In the genomic region with DNA sequence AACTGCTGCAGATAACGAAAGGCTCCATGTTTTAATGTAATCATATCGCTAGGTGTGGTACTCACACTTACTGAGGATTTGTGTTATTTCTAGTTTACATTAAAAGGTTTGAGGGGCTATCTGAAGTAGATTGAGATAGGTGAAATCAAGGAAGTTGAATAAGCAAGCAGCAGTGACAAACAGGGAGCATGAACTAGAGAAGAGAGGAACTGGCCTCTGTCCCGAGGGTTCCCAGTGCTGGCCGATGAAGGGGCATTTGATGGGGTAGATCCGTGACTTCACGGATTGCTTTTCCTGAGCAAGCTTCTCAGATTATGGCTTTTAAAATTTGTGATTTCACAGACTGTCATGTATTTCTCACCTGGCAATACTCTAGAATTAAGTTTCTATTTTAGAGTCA, we compare ENCODE assay signal across 27 mouse cellular contexts. TPM values are rescaled to one million over a fixed set of nuclear protein-coding genes. Genes with fewer than 3 reads are reported as not detected.
DNase-seq lines count a peak whose midpoint lies in the region; ATAC-seq and TF ChIP-seq lines count a peak whose summit lies in the region.
"Had no signal": no experiment of that assay in that cellular context is flagged by ENCODE, and none has a peak within 500 bp of the region (broad histone marks: within the 10 kb centered on the region; RNA-seq: fewer than 3 reads in every experiment).

No protein-coding gene starts in this region.

- H3K27ac ChIP-seq in cerebellum, adult 2 months (ENCODE audit: insufficient read depth, low read length): no peak overlapping the region
- 0 out of 2 replicates have a peak overlapping the region, but pooled peaks have one; percentile 24 for H3K27ac ChIP-seq in liver, postnatal 0 days (ENCODE audit: low read depth)
- H3K27ac ChIP-seq in bone marrow macrophage, adult 2 months (ENCODE audit: insufficient read depth, low read depth, low read length): peak overlapping the region; percentile 45
- H3K27ac ChIP-seq: embryonic facial prominence, embryonic 10.5 days; embryonic facial prominence, embryonic 13.5 days; forebrain, embryonic 12.5 days; forebrain, embryonic 15.5 days; hindbrain, embryonic 12.5 days; hindbrain, embryonic 15.5 days had no signal

- H3K9me3 ChIP-seq in liver, postnatal 0 days (ENCODE audit: low read length): no peaks in the 10 kb centered on the region
- H3K9me3 ChIP-seq: forebrain, embryonic 15.5 days; heart, embryonic 12.5 days; hindbrain, embryonic 12.5 days; hindbrain, embryonic 15.5 days had no signal

- peak overlapping the region; percentile 29; the same call in 1 of the 2 replicates for H3K4me2 ChIP-seq in liver, postnatal 0 days (ENCODE audit: low read depth, low read length)
- H3K4me2 ChIP-seq: embryonic facial prominence, embryonic 13.5 days; forebrain, embryonic 12.5 days; forebrain, embryonic 15.5 days; heart, embryonic 12.5 days; hindbrain, embryonic 12.5 days; hindbrain, embryonic 15.5 days had no signal

- TF ChIP-seq POLR2A in cerebellum, adult 2 months (IDR thresholded peaks at IDR 0.05; ENCODE audit: borderline replicate concordance, insufficient read depth, low read length): no peak
- TF ChIP-seq POLR2A in bone marrow macrophage, adult 2 months (IDR thresholded peaks at IDR 0.05; ENCODE audit: borderline replicate concordance, low read depth, low read length): no peak

- H3K36me3 ChIP-seq in liver, postnatal 0 days (replicated peaks; ENCODE audit: insufficient read depth, low read length): no peaks in the 10 kb centered on the region
- H3K36me3 ChIP-seq: forebrain, embryonic 12.5 days; forebrain, embryonic 15.5 days; hindbrain, embryonic 12.5 days; hindbrain, embryonic 15.5 days had no signal

- no peak for TF ChIP-seq EP300 in liver, postnatal 0 days (IDR thresholded peaks at IDR 0.05; ENCODE audit: low read depth)

- TF ChIP-seq CTCF in cerebellum, adult 2 months (IDR thresholded peaks at IDR 0.05; ENCODE audit: borderline replicate concordance, insufficient read depth, low read depth, low read length): no peak
- TF ChIP-seq CTCF in liver, postnatal 0 days (IDR thresholded peaks at IDR 0.05; ENCODE audit: low read depth): no peak
- no peak for TF ChIP-seq CTCF in bone marrow macrophage, adult 2 months (IDR thresholded peaks at IDR 0.05; ENCODE audit: low read depth, low read length)

- H3K9ac ChIP-seq in liver, postnatal 0 days (replicated peaks): no peak overlapping the region
- H3K9ac ChIP-seq: embryonic facial prominence, embryonic 13.5 days; forebrain, embryonic 12.5 days; forebrain, embryonic 15.5 days; heart, embryonic 12.5 days; hindbrain, embryonic 12.5 days; hindbrain, embryonic 15.5 days had no signal

- H3K27me3 ChIP-seq in cerebellum, adult 2 months (ENCODE audit: control insufficient read depth, insufficient read depth, low read length): no peaks in the 10 kb centered on the region
- no peaks in the 10 kb centered on the region for H3K27me3 ChIP-seq in liver, postnatal 0 days (ENCODE audit: insufficient read depth, low read length)
- H3K27me3 ChIP-seq: embryonic facial prominence, embryonic 13.5 days; forebrain, embryonic 12.5 days; forebrain, embryonic 15.5 days; heart, embryonic 12.5 days; hindbrain, embryonic 12.5 days; hindbrain, embryonic 15.5 days had no signal

- H3K4me1 ChIP-seq in cerebellum, adult 2 months (ENCODE audit: control insufficient read depth, insufficient read depth, low read length): no peaks in the 10 kb centered on the region; the same call in 1 of the 2 replicates
- H3K4me1 ChIP-seq in liver, postnatal 0 days (ENCODE audit: insufficient read depth): peaks cover 17% of the 10 kb centered on the region
- H3K4me1 ChIP-seq in bone marrow macrophage, adult 2 months (ENCODE audit: control insufficient read depth, insufficient read depth, low read length): peaks cover 24% of the 10 kb centered on the region

- 49% methylated on average over 6 of the region's 6 CpGs for WGBS in cerebellum, adult 2 months
- 71% methylated on average over 6 of the region's 6 CpGs for WGBS in liver, postnatal 0 days (ENCODE audit: insufficient replicate concordance)

- H3K4me3 ChIP-seq in cerebellum, adult 2 months (replicated peaks; ENCODE audit: insufficient read depth, low read depth, low read length): no peak overlapping the region
- no peak overlapping the region for H3K4me3 ChIP-seq in liver, postnatal 0 days (ENCODE audit: low read depth, low read length)
- no peak overlapping the region; the same call in 1 of the 2 replicates for H3K4me3 ChIP-seq in bone marrow macrophage, adult 2 months (ENCODE audit: insufficient read depth, low read length)
- H3K4me3 ChIP-seq: embryonic facial prominence, embryonic 10.5 days; embryonic facial prominence, embryonic 13.5 days; erythroblast, embryonic 14.5 days; forebrain, embryonic 12.5 days; forebrain, embryonic 15.5 days; heart, embryonic 12.5 days; hindbrain, embryonic 12.5 days; hindbrain, embryonic 15.5 days had no signal

- 0 out of 2 replicates have a peak, but pooled peaks have one; percentile 45 for ATAC-seq in cerebellum, adult (ENCODE audit: insufficient number of reproducible peaks, low FRiP score, low TSS enrichment)
- no peak for ATAC-seq in liver, postnatal 0 days
- ATAC-seq in megakaryocyte, adult 5-6 weeks (ENCODE audit: poor library complexity, severe bottlenecking): peak; percentile 88
- ATAC-seq: forebrain, embryonic 15.5 days; intestine, postnatal 0 days had no signal

- DNase-seq in cerebellum, adult 2 months: no peak
- DNase-seq in liver, postnatal 0 days: no peak
- DNase-seq in liver (no peak), adipocyte (ENCODE audit: low spot score) (no peak)
- no peak for DNase-seq in adrenal gland, postnatal 25 days
- DNase-seq: adrenal gland, postnatal 10 days; B cell, adult 2 months; cerebellum, adult 11 months; cerebellum, adult 8-10 months; cerebellum, postnatal 10 days; cerebellum, postnatal 36 days; embryo, embryonic 11 days; gastrocnemius, postnatal 10 days; heart, adult 18-20 months; heart, postnatal 14 days had no signal

RNA-seq across cellular contexts. Expression of gene Snx13, which starts 7.4 kb away (rescaled TPM):
- polyA plus RNA-seq in cerebellum, adult 2 months (2012; rRNA removed): 26.8 and 27.8 TPM in 2 replicates
- 10.4 and 10.6 TPM in 2 replicates for polyA plus RNA-seq in liver, postnatal 0 days (2015; fragmentation: Nextera tagmentation; extraction: Ambion mirVana)
- polyA plus RNA-seq in bone marrow macrophage, adult 2 months (2012; ENCODE audit: insufficient read depth, insufficient read length, missing spikeins): 39.0 and 42.0 TPM in 2 replicates
- 24.5 and 26.1 TPM in 2 replicates for total RNA-seq in megakaryocyte, adult 5-6 weeks (2015)
- 37.8 and 38.5 TPM in 2 replicates for total RNA-seq in megakaryocyte, adult 5-6 weeks (2017)
- 38.2 and 42.9 TPM in 2 replicates for total RNA-seq in adrenal gland, postnatal 25 days (2021)
